Mouse (Mus musculus): Measurements from ENCODE around the gene Gm45021. TPM values are rescaled to one million over a fixed set of nuclear protein-coding genes. Genes with fewer than 3 reads are reported as not detected.
"Not testable (repeated sequence)": the region's sequence is repeated elsewhere in the genome, so short reads cannot be mapped to it uniquely, and the experiment has no call there.

Gm45021 gene
- polyA plus RNA-seq, 1 experiment from 2014 or later, result not detected

- Histone ChIP-seq H3K36me3 (ENCODE audit: poor library complexity, severe bottlenecking) (peaks cover 51% of the 10 kb centered on the region), H3K4me1 (peaks cover 25% of the 10 kb centered on the region), H3K9me3 (replicated peaks) (peaks cover 25% of the 10 kb centered on the region), H3K27me3 (no peaks in the 10 kb centered on the region), H3K4me2 (no peak overlapping the region), H3K27ac (no peak overlapping the region), H3K9ac (no peak overlapping the region), H3K4me3 (no peak overlapping the region)
- no peak for ATAC-seq
- 96% methylated on average over 27 of the region's 27 CpGs for WGBS
Measured at GRCm38 (mm10) chr6:48597233-48597625, 7.8 kb downstream of the Gm45021 start.

DNA sequence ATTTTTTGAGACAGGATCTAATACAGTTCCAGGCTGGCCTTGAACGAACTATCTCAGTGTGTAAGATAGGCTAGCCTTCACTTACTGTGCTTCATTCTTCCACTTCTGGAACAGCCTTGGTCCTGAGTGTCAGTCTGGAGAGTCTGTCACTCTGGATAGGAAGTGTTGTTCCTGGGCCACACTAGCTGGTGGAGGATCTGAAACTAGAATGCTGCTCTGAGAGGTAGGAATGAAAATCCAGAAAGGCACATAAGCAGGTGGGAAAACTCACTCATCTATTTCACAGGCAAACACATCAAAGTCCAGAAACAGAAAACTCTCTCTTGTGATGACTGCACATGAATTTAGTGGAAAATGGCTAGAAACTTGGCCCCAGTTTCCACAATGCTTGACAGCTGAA lies 11.2 kb downstream of the Gm45021 start:
- Histone ChIP-seq H3K4me1 (peaks cover 15% of the 10 kb centered on the region), H3K9me3 (replicated peaks) (peaks cover 25% of the 10 kb centered on the region), H3K27ac (peak overlapping the region; percentile 83; the same call in 1 of the 2 replicates), H3K9ac (peak overlapping the region; percentile 89; the same call in 1 of the 2 replicates), H3K4me3 (no peak overlapping the region), H3K4me2 (no peak overlapping the region), H3K36me3 (ENCODE audit: poor library complexity, severe bottlenecking) (peaks cover 46% of the 10 kb centered on the region), H3K27me3 (no peaks in the 10 kb centered on the region)
- ATAC-seq, result no peak
- WGBS, result 94% methylated on average over 1 of the region's 1 CpGs

DNA sequence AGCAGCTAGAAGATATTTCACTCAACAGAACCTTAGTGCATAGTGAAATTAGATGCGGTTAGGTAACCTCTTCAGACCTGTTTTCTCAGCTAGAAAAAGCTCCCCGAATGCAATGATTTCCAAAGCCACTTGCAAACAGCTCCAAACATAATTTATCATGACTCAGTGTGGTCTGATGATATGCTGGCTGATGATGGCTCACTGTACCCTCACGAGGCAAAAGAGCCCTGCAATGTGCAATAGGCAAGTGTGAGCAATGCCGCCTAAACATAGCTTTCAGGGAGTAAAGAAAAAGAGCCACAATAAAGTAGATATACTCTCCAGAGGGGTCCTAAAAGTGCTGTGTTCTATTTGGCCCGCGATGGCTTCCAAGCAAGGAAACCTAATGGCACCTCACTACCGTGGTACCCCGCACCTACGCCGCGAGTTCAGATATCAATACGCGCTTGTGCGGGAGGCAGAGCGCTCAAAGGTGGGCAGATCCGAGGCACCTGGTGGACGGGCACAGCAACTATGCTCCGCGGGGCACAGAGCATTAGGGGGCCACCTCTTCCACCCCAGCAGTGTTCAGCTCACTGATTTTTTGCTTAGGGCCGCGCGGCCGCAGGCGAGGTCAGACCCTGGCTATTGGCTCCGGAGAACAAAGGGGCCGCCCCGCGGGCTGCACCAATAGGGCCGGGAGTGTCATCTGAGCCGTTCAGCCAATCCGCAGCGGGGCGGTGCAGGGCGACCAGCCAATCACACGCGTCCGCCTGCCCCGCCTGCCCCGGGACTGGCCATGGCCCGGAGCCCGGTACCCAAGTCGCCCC lies 12.1 kb downstream of the Gm45021 start, which contains the start of gene Zfp775:
Gene Zfp775, plus strand, starts transcription at position 793 of the 809 bp plus-strand sequence.
- H3K27me3 ChIP-seq, result no peaks in the 10 kb centered on the region
- ATAC-seq, result peak; percentile 99
- H3K4me2 ChIP-seq, result peak within 1 kb of the TSS; percentile 89
- peak within 1 kb of the TSS; percentile 83 for H3K27ac ChIP-seq
- H3K9me3 ChIP-seq (replicated peaks), result peaks cover 18% of the 10 kb centered on the region
- H3K4me1 ChIP-seq, result peaks cover 15% of the 10 kb centered on the region
- H3K9ac ChIP-seq, result peak within 1 kb of the TSS; percentile 89
- H3K36me3 ChIP-seq (ENCODE audit: poor library complexity, severe bottlenecking), result peaks cover 37% of the 10 kb centered on the region
- H3K4me3 ChIP-seq, result peak within 1 kb of the TSS; percentile 77
- WGBS, result 5% methylated on average over 41 of the region's 42 CpGs

- Histone ChIP-seq H3K36me3 (ENCODE audit: poor library complexity, severe bottlenecking) (peaks cover 29% of the 10 kb centered on the region), H3K27ac (peak overlapping the region; percentile 83), H3K4me2 (peak overlapping the region; percentile 89), H3K9ac (peak overlapping the region; percentile 89), H3K4me1 (peaks cover 15% of the 10 kb centered on the region), H3K4me3 (peak overlapping the region; percentile 77), H3K9me3 (replicated peaks) (peaks cover 10% of the 10 kb centered on the region), H3K27me3 (no peaks in the 10 kb centered on the region)
- WGBS, result 2% methylated on average over 28 of the region's 28 CpGs
- peak; percentile 84 for ATAC-seq
Measured at GRCm38 (mm10) chr6:48602080-48602741, 12.8 kb downstream of the Gm45021 start.

DNA sequence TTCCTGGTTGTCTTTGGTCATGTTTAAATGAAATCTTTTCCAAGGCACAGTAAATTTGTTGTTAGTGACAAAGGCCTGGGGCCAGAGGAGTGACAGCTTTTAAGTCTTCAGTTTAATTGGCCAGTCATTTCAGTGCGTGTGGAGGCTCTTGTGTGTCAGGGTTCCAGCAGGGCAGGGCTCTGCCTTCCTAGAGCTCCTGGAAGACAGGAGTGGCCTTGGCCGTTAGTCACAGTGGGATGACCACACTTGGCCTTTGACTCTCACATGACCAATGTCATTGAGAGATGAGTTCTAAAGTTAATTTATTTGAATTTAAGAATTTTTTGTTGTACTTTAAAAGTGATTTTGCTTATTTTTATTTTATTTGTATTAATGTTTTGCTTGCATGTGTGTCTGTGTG lies 18.7 kb downstream of the Gm45021 start:
- H3K9me3 ChIP-seq (replicated peaks), result no peaks in the 10 kb centered on the region
- no peak for ATAC-seq
- WGBS, result 61% methylated on average over 2 of the region's 2 CpGs
- H3K36me3 ChIP-seq (ENCODE audit: poor library complexity, severe bottlenecking), result peaks cover 7% of the 10 kb centered on the region
- peaks cover 4% of the 10 kb centered on the region; the same call in 1 of the 2 replicates for H3K4me1 ChIP-seq
- no peak overlapping the region for H3K4me2 ChIP-seq
- no peak overlapping the region for H3K9ac ChIP-seq
- no peak overlapping the region for H3K4me3 ChIP-seq
- H3K27me3 ChIP-seq, result no peaks in the 10 kb centered on the region
- H3K27ac ChIP-seq, result no peak overlapping the region

DNA sequence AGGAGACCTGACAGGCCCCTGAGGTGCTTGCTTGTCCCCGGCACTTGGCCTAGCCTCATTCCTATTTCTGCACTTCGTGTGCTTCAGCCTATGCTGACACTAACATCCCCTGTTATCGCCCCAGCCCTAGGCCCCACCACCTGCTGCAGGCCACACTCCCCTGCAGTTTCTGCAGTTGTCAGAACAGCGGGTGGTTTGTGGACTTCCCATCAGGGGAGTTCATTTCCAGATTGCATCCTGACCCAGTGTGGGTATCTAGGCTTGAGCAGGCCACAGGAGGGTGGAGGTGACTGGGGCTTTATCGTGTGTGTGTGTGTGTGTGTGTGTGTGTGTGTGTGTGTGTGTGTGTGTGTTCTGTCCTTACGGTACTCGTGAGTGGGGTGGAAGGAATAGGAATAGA lies 20.1 kb downstream of the Gm45021 start:
- WGBS, result 65% methylated on average over 6 of the region's 7 CpGs
- ATAC-seq, result no peak

DNA sequence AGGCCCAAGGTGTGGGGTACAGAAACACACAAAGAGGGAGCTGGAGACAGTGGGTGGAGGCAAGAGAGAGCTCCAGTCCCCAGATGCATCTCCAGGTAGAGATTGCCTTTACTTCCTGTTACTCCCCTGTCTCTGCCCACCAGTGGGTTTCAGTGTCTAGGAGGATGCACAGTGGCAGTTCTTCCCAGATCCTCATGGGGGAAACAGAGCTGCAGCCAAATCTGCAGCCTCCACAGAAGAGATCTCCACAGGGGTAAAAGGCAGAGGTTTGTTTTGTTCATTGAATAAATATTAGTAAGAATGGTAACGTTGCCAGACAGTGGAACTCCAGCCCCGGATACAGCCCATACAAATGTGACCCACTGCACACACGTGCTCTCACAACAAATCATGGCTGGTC lies 21.2 kb downstream of the Gm45021 start:
- H3K4me2 ChIP-seq, result no peak overlapping the region
- peaks cover 4% of the 10 kb centered on the region; the same call in 1 of the 2 replicates for H3K4me1 ChIP-seq
- no peaks in the 10 kb centered on the region for H3K27me3 ChIP-seq
- 93% methylated on average over 3 of the region's 3 CpGs for WGBS
- H3K36me3 ChIP-seq (ENCODE audit: poor library complexity, severe bottlenecking), result peaks cover 24% of the 10 kb centered on the region
- no peak overlapping the region for H3K9ac ChIP-seq
- H3K4me3 ChIP-seq, result no peak overlapping the region
- H3K9me3 ChIP-seq (replicated peaks), result no peaks in the 10 kb centered on the region
- no peak for ATAC-seq
- no peak overlapping the region for H3K27ac ChIP-seq

More for the DNA sequence above, 20.1 kb downstream of the Gm45021 start:
- no peaks in the 10 kb centered on the region for H3K9me3 ChIP-seq (replicated peaks)
- H3K4me2 ChIP-seq, result no peak overlapping the region
- no peaks in the 10 kb centered on the region for H3K27me3 ChIP-seq
- no peak overlapping the region for H3K27ac ChIP-seq
- H3K4me3 ChIP-seq, result no peak overlapping the region
- peaks cover 20% of the 10 kb centered on the region for H3K36me3 ChIP-seq (ENCODE audit: poor library complexity, severe bottlenecking)
- H3K9ac ChIP-seq, result no peak overlapping the region
- peaks cover 4% of the 10 kb centered on the region; the same call in 1 of the 2 replicates for H3K4me1 ChIP-seq

GRCm38 (mm10) chr6:48613464-48613863 lies 24.1 kb downstream of the Gm45021 start:
- H3K36me3 ChIP-seq (ENCODE audit: poor library complexity, severe bottlenecking), result peaks cover 32% of the 10 kb centered on the region
- H3K4me3 ChIP-seq, result no peak overlapping the region
- H3K9me3 ChIP-seq (replicated peaks), result no peaks in the 10 kb centered on the region
- H3K27me3 ChIP-seq, result no peaks in the 10 kb centered on the region
- H3K4me2 ChIP-seq, result no peak overlapping the region
- peaks cover 4% of the 10 kb centered on the region; the same call in 1 of the 2 replicates for H3K4me1 ChIP-seq
- H3K27ac ChIP-seq, result no peak overlapping the region
- no peak overlapping the region for H3K9ac ChIP-seq
- no peak for ATAC-seq
- WGBS, result 86% methylated on average over 4 of the region's 4 CpGs

GRCm38 (mm10) chr6:48614756-48615155 lies 25.3 kb downstream of the Gm45021 start:
- no peak for ATAC-seq
- no peak overlapping the region for H3K9ac ChIP-seq
- no peaks in the 10 kb centered on the region for H3K4me1 ChIP-seq
- H3K27ac ChIP-seq, result no peak overlapping the region
- 94% methylated on average over 5 of the region's 5 CpGs for WGBS
- H3K36me3 ChIP-seq (ENCODE audit: poor library complexity, severe bottlenecking), result peaks cover 42% of the 10 kb centered on the region
- H3K27me3 ChIP-seq, result no peaks in the 10 kb centered on the region
- no peak overlapping the region for H3K4me2 ChIP-seq
- H3K9me3 ChIP-seq (replicated peaks), result no peaks in the 10 kb centered on the region
- H3K4me3 ChIP-seq, result no peak overlapping the region

- 0 out of 2 replicates have a peak, but pooled peaks cover under 1% of the 10 kb centered on the region for H3K27me3 ChIP-seq
- 93% methylated on average over 30 of the region's 30 CpGs for WGBS
- peaks cover 43% of the 10 kb centered on the region for H3K36me3 ChIP-seq (ENCODE audit: poor library complexity, severe bottlenecking)
Measured at GRCm38 (mm10) chr6:48620031-48620430, 30.6 kb downstream of the Gm45021 start.

DNA sequence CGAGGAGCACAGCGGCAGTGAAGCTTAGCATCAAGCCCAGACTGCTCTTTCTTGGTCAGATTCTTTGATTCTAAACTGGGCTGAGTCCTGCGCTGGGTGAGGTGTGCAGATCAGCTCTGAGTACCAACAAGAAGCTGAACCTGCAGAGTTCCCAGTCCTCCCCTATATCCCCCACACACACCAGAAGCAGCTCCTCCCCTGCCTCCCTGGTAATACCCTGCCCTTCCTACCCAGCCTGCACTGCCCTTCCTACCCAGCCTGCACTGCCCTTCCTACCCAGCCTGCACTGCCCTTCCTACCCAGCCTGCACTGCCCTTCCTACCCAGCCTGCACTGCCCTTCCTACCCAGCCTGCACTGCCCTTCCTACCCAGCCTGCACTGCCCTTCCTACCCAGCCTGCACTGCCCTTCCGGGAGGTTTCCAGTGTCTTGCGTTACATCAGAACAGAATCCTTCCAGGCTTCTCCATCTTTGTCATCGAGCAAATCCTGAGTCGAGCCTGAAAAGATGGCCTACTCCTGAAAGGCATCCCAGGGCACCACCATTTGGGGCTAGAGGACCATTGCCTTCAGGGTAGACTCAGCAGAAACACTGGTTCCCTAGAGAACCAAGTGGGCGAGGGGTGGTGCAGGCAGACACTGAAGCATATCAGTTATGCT lies 32.9 kb downstream of the Gm45021 start:
- Histone ChIP-seq H3K4me1 (peaks cover 10% of the 10 kb centered on the region), H3K27me3 (peaks cover 18% of the 10 kb centered on the region), H3K36me3 (ENCODE audit: poor library complexity, severe bottlenecking) (peaks cover 39% of the 10 kb centered on the region)
- not testable (repeated sequence) for H3K9ac ChIP-seq; H3K27ac ChIP-seq; ATAC-seq; H3K9me3 ChIP-seq (replicated peaks); H3K4me2 ChIP-seq; H3K4me3 ChIP-seq
- 81% methylated on average over 8 of the region's 8 CpGs for WGBS

More at GRCm38 (mm10) chr6:48620031-48620430, 30.6 kb downstream of the Gm45021 start:
- Histone ChIP-seq H3K27ac (no peak overlapping the region), H3K4me1 (no peaks in the 10 kb centered on the region), H3K9ac (no peak overlapping the region), H3K4me3 (no peak overlapping the region), H3K4me2 (no peak overlapping the region), H3K9me3 (replicated peaks) (no peaks in the 10 kb centered on the region)
- ATAC-seq, result no peak

DNA sequence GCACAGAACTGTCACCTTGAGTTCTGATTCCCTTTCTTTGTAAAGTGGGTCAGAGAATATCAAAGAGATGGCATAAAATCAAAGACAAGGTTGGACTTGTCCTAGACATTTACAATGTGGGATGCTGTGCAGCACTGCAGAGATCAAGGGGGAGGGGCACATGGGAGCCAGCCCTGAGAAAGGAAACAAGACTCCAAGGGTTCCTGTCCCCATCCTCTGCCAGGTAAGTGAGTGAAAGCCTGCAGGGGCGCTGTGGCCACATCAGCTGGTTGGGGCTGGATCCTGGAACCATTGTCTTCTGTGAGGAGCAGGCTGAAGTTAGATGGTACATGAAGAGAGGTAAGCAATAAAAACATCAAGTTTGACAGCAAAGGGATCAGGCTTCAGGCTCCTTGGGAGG lies 34.0 kb downstream of the Gm45021 start:
- Histone ChIP-seq H3K4me2 (no peak overlapping the region), H3K36me3 (ENCODE audit: poor library complexity, severe bottlenecking) (peaks cover 35% of the 10 kb centered on the region), H3K27ac (no peak overlapping the region), H3K9ac (no peak overlapping the region), H3K9me3 (replicated peaks) (no peaks in the 10 kb centered on the region), H3K27me3 (peaks cover 30% of the 10 kb centered on the region), H3K4me3 (no peak overlapping the region), H3K4me1 (peaks cover 14% of the 10 kb centered on the region)
- WGBS, result 27% methylated on average over 1 of the region's 1 CpGs
- no peak for ATAC-seq

Measured in forebrain, embryonic 13.5 days (tissue).